Comparison of ENCODE assay signal across 10 mouse cellular contexts in genomic region chr13:85507374-85508101, GRCm38 (mm10).
DNase-seq lines count a peak whose midpoint lies in the region; ATAC-seq lines count a peak whose summit lies in the region.
"Had no signal": no experiment of that assay in that cellular context is flagged by ENCODE, and none has a peak within 500 bp of the region (broad histone marks: within the 10 kb centered on the region; RNA-seq: fewer than 3 reads in every experiment).

No protein-coding gene starts in this region.

- H3K4me2 ChIP-seq in lung, embryonic 16.5 days (ENCODE audit: low read depth, low read length), result no peak overlapping the region
- H3K4me2 ChIP-seq in heart, embryonic 13.5 days, result peak overlapping the region; percentile 16
- H3K4me2 ChIP-seq in intestine, embryonic 15.5 days (replicated peaks), result no peak overlapping the region
- H3K4me2 ChIP-seq: embryonic facial prominence, embryonic 13.5 days; stomach, embryonic 15.5 days had no signal

- H3K27me3 ChIP-seq in lung, embryonic 16.5 days (ENCODE audit: control insufficient read depth, insufficient read depth, low read depth, low read length), result no peaks in the 10 kb centered on the region
- H3K27me3 ChIP-seq in heart, embryonic 13.5 days (replicated peaks), result no peaks in the 10 kb centered on the region
- H3K27me3 ChIP-seq in intestine, embryonic 15.5 days (replicated peaks), result no peaks in the 10 kb centered on the region
- H3K27me3 ChIP-seq: embryonic facial prominence, embryonic 13.5 days; stomach, embryonic 15.5 days had no signal

- no peak for DNase-seq in lung, postnatal 10 days
- no peak for DNase-seq in cerebellum, postnatal 36 days
- DNase-seq in gastrocnemius, postnatal 14 days, result no peak
- DNase-seq in urinary bladder, adult 18-20 months (ENCODE audit: low spot score in 2 of 2), result no peak

- WGBS in lung, embryonic 16.5 days, result 32% methylated on average over 6 of the region's 6 CpGs
- WGBS in heart, embryonic 13.5 days, result 21% methylated on average over 6 of the region's 6 CpGs
- WGBS in intestine, embryonic 15.5 days, result 69% methylated on average over 6 of the region's 6 CpGs

- intact Hi-C loops in gastrocnemius, postnatal 14 days (cut with DNase I; ENCODE audit: low total_unique reads), result no loop called here

- no peak for ATAC-seq in lung, embryonic 16.5 days (ENCODE audit: low read depth)
- ATAC-seq in heart, embryonic 13.5 days (ENCODE audit: extremely low read depth, insufficient number of reproducible peaks, low FRiP score, low TSS enrichment), result no peak
- peak; percentile 59 for ATAC-seq in monocyte, adult 5-6 weeks (replicated peaks; ENCODE audit: insufficient number of reproducible peaks, low FRiP score, low TSS enrichment, poor library complexity, severe bottlenecking)
- ATAC-seq in intestine, embryonic 15.5 days, result no peak

- peak overlapping the region; percentile 36; the same call in 1 of the 2 replicates for H3K27ac ChIP-seq in lung, embryonic 16.5 days (ENCODE audit: low read length)
- peak overlapping the region; percentile 37; the same call in 1 of the 2 replicates for H3K27ac ChIP-seq in heart, embryonic 13.5 days (replicated peaks)
- no peak overlapping the region for H3K27ac ChIP-seq in intestine, embryonic 15.5 days
- H3K27ac ChIP-seq: embryonic facial prominence, embryonic 13.5 days; stomach, embryonic 15.5 days had no signal

- no peaks in the 10 kb centered on the region for H3K9me3 ChIP-seq in lung, embryonic 16.5 days (ENCODE audit: control insufficient read depth, low read length)
- no peaks in the 10 kb centered on the region for H3K9me3 ChIP-seq in heart, embryonic 13.5 days
- H3K9me3 ChIP-seq in intestine, embryonic 15.5 days, result no peaks in the 10 kb centered on the region
- H3K9me3 ChIP-seq: embryonic facial prominence, embryonic 13.5 days; stomach, embryonic 15.5 days had no signal

- H3K9ac ChIP-seq in lung, embryonic 16.5 days (ENCODE audit: low read length), result no peak overlapping the region
- no peak overlapping the region for H3K9ac ChIP-seq in heart, embryonic 13.5 days
- H3K9ac ChIP-seq in intestine, embryonic 15.5 days, result no peak overlapping the region
- H3K9ac ChIP-seq: embryonic facial prominence, embryonic 13.5 days; stomach, embryonic 15.5 days had no signal

- H3K4me1 ChIP-seq in lung, embryonic 16.5 days (replicated peaks; ENCODE audit: control insufficient read depth, insufficient read depth, low read length), result no peaks in the 10 kb centered on the region; the same call in 1 of the 2 replicates
- peaks cover 13% of the 10 kb centered on the region for H3K4me1 ChIP-seq in heart, embryonic 13.5 days
- no peaks in the 10 kb centered on the region for H3K4me1 ChIP-seq in intestine, embryonic 15.5 days (replicated peaks)
- H3K4me1 ChIP-seq: embryonic facial prominence, embryonic 13.5 days; stomach, embryonic 15.5 days had no signal

- H3K36me3 ChIP-seq in lung, embryonic 16.5 days (ENCODE audit: control insufficient read depth, insufficient read depth, low read length), result no peaks in the 10 kb centered on the region
- H3K36me3 ChIP-seq in heart, embryonic 13.5 days, result no peaks in the 10 kb centered on the region
- no peaks in the 10 kb centered on the region for H3K36me3 ChIP-seq in intestine, embryonic 15.5 days
- H3K36me3 ChIP-seq: embryonic facial prominence, embryonic 13.5 days; stomach, embryonic 15.5 days had no signal

- H3K4me3 ChIP-seq in lung, embryonic 16.5 days (ENCODE audit: low read length), result no peak overlapping the region
- no peak overlapping the region for H3K4me3 ChIP-seq in heart, embryonic 13.5 days
- H3K4me3 ChIP-seq in intestine, embryonic 15.5 days (replicated peaks), result no peak overlapping the region
- H3K4me3 ChIP-seq: embryonic facial prominence, embryonic 13.5 days; stomach, embryonic 15.5 days had no signal
